In genomic region chr1:43199867-43200240, GRCm38 (mm10) we compare ENCODE assay signal across 21 mouse cellular contexts. TPM values are rescaled to one million over a fixed set of nuclear protein-coding genes. Genes with fewer than 3 reads are reported as not detected.
DNase-seq lines count a peak whose midpoint lies in the region; ATAC-seq and TF ChIP-seq lines count a peak whose summit lies in the region.
"Had no signal": no experiment of that assay in that cellular context is flagged by ENCODE, and none has a peak within 500 bp of the region (broad histone marks: within the 10 kb centered on the region; RNA-seq: fewer than 3 reads in every experiment).

No protein-coding gene starts in this region.

- no peak for TF ChIP-seq POLR2A in kidney, adult 2 months (IDR thresholded peaks at IDR 0.05; ENCODE audit: low read depth, low read length)

- no peaks in the 10 kb centered on the region for H3K9me3 ChIP-seq in heart, embryonic 13.5 days
- H3K9me3 ChIP-seq in midbrain, embryonic 15.5 days, result no peaks in the 10 kb centered on the region
- H3K9me3 ChIP-seq: neural tube, embryonic 12.5 days had no signal

- H3K36me3 ChIP-seq in heart, embryonic 13.5 days, result no peaks in the 10 kb centered on the region
- no peaks in the 10 kb centered on the region for H3K36me3 ChIP-seq in midbrain, embryonic 15.5 days (replicated peaks)
- H3K36me3 ChIP-seq in kidney, adult 2 months (ENCODE audit: control insufficient read depth, insufficient read depth, low read length), result no peaks in the 10 kb centered on the region
- H3K36me3 ChIP-seq: neural tube, embryonic 12.5 days had no signal

- no peak overlapping the region for H3K4me3 ChIP-seq in heart, embryonic 13.5 days
- no peak overlapping the region for H3K4me3 ChIP-seq in layer of hippocampus, adult 2 months
- no peak overlapping the region for H3K4me3 ChIP-seq in midbrain, embryonic 15.5 days
- H3K4me3 ChIP-seq in kidney, adult 2 months (ENCODE audit: insufficient read depth, low read depth, low read length), result no peak overlapping the region
- H3K4me3 ChIP-seq: neural tube, embryonic 12.5 days had no signal

- DNase-seq in heart, postnatal 14 days, result no peak
- DNase-seq in brain, adult 2 months (ENCODE audit: low read depth, low spot score), result peak; percentile 92
- DNase-seq in layer of hippocampus, adult 2 months (ENCODE audit: low spot score in 2 of 2), result peak; percentile 28 to 33
- peak; percentile 72 to 97 for DNase-seq in left cerebral cortex, postnatal 25 days (ENCODE audit: low spot score in 2 of 2)
- no peak for DNase-seq in kidney, adult 2 months
- no peak for DNase-seq in retina, postnatal 1 day
- DNase-seq: adrenal gland, postnatal 36 days; cerebellum, postnatal 14 days; heart, adult 18-20 months; heart, postnatal 4 days; kidney, adult 9 months; liver; lung, embryonic 14.5 days; thymus, postnatal 36 days had no signal

- WGBS in heart, embryonic 13.5 days, result 45% methylated on average over 3 of the region's 3 CpGs
- 87% methylated on average over 3 of the region's 3 CpGs for WGBS in midbrain, embryonic 15.5 days
- 90% methylated on average over 3 of the region's 3 CpGs for WGBS in kidney, adult 2 months

- no peak for TF ChIP-seq CTCF in layer of hippocampus, adult 2 months (conservative IDR thresholded peaks at IDR 0.05)
- TF ChIP-seq CTCF in kidney, adult 2 months (conservative IDR thresholded peaks at IDR 0.05; ENCODE audit: insufficient read depth, insufficient read length, low read depth, low read length), result no peak

- peak overlapping the region; percentile 11; the same call in 1 of the 2 replicates for H3K4me2 ChIP-seq in heart, embryonic 13.5 days
- no peak overlapping the region for H3K4me2 ChIP-seq in midbrain, embryonic 15.5 days
- H3K4me2 ChIP-seq: lung, embryonic 14.5 days; neural tube, embryonic 12.5 days had no signal

- intact Hi-C loops in heart, postnatal 14 days (cut with DNase I), result loop anchor here (5.0 kb wide), 1 partner anchor 37 kb away; no protein-coding TSS in a partner anchor
- intact Hi-C loops in left cerebral cortex, postnatal 25 days (cut with DNase I), result loop anchor here (1.0 to 5.0 kb wide), 5 partner anchors 18 to 63 kb away; no protein-coding TSS in a partner anchor

- peaks cover 54% of the 10 kb centered on the region for H3K4me1 ChIP-seq in heart, embryonic 13.5 days
- no peaks in the 10 kb centered on the region for H3K4me1 ChIP-seq in midbrain, embryonic 15.5 days
- no peaks in the 10 kb centered on the region for H3K4me1 ChIP-seq in kidney, adult 2 months (ENCODE audit: control insufficient read depth, insufficient read depth, low read length)
- H3K4me1 ChIP-seq: neural tube, embryonic 12.5 days had no signal

- no peak overlapping the region for H3K27ac ChIP-seq in heart, embryonic 13.5 days (replicated peaks)
- peak overlapping the region; percentile 43; the same call in 1 of the 2 replicates for H3K27ac ChIP-seq in layer of hippocampus, adult 2 months
- H3K27ac ChIP-seq in midbrain, embryonic 15.5 days, result no peak overlapping the region
- H3K27ac ChIP-seq in kidney, adult 2 months (ENCODE audit: insufficient read depth, low read depth, low read length), result no peak overlapping the region
- H3K27ac ChIP-seq: neural tube, embryonic 12.5 days; stomach, postnatal 0 days had no signal

- ATAC-seq in heart, embryonic 13.5 days (ENCODE audit: extremely low read depth, insufficient number of reproducible peaks, low FRiP score, low TSS enrichment), result no peak
- no peak for ATAC-seq in midbrain, embryonic 15.5 days (replicated peaks)
- ATAC-seq: activated CD4-positive, CD25-positive, alpha-beta regulatory T cell, adult 4 months; forebrain, embryonic 16.5 days had no signal

- H3K9ac ChIP-seq in heart, embryonic 13.5 days, result no peak overlapping the region
- no peak overlapping the region for H3K9ac ChIP-seq in midbrain, embryonic 15.5 days
- H3K9ac ChIP-seq: lung, embryonic 14.5 days; neural tube, embryonic 12.5 days had no signal

- H3K27me3 ChIP-seq in heart, embryonic 13.5 days (replicated peaks), result no peaks in the 10 kb centered on the region
- no peaks in the 10 kb centered on the region for H3K27me3 ChIP-seq in midbrain, embryonic 15.5 days (replicated peaks)
- no peaks in the 10 kb centered on the region for H3K27me3 ChIP-seq in kidney, adult 2 months (replicated peaks; ENCODE audit: control insufficient read depth, insufficient read depth, low read length)
- H3K27me3 ChIP-seq: neural tube, embryonic 12.5 days had no signal

RNA-seq across cellular contexts. Expression of gene Fhl2, which starts 3.1 kb away (rescaled TPM):
- polyA plus RNA-seq in heart, embryonic 13.5 days (2015; fragmentation: Nextera tagmentation; extraction: Ambion mirVana), result 228 and 259 TPM in 2 replicates
- total RNA-seq in heart, postnatal 14 days (2021), result 1,000 to 10,000 TPM; 1,735 to 2,031 TPM
- 10 to 100 TPM; 33.6 to 38.6 TPM for total RNA-seq in layer of hippocampus, adult 2 months (2021)
- 10 to 100 TPM; 53.9 to 54.4 TPM for total RNA-seq in left cerebral cortex, postnatal 25 days (2021)
- 24.7 and 25.7 TPM in 2 replicates for polyA plus RNA-seq in midbrain, embryonic 15.5 days (2015; fragmentation: Nextera tagmentation; extraction: Ambion mirVana)
- polyA plus RNA-seq in kidney, adult 2 months (2012; rRNA removed), result 45.3 and 48.1 TPM in 2 replicates
- total RNA-seq: megakaryocyte progenitor cell, adult 5-6 weeks had no signal

Comparison
In these comparisons a context has a peak if more than half of its experiments do, and no peak if none do; other contexts are left out.
1. DNase-seq: peak in brain, adult 2 months (single experiment), layer of hippocampus, adult 2 months (2 of 2) and left cerebral cortex, postnatal 25 days (2 of 2); none in heart, postnatal 14 days (0 of 2), kidney, adult 2 months (single experiment) and retina, postnatal 1 day (single experiment).
2. RNA of gene Fhl2, which starts 3.1 kb away (total RNA-seq): 1,735 to 2,031 TPM in heart, postnatal 14 days; 53.9 to 54.4 TPM in left cerebral cortex, postnatal 25 days and 33.6 to 38.6 TPM in layer of hippocampus, adult 2 months; every median in the first group is over 10 times any median in the second.